Mouse (Mus musculus): ENCODE measurements around the gene Emp3.
"Not testable (repeated sequence)": the region's sequence is repeated elsewhere in the genome, so short reads cannot be mapped to it uniquely, and the experiment has no call there.

- TF ChIP-seq POLR2A (IDR thresholded peaks at IDR 0.05; ENCODE audit: low read depth, low read length); CTCF (conservative IDR thresholded peaks at IDR 0.05 in 1 of 2, IDR thresholded peaks at IDR 0.05 in 1 of 2; ENCODE audit: low read depth in 2 of 2, low read length in 2 of 2); BHLHE40 (IDR thresholded peaks at IDR 0.05; ENCODE audit: low read depth, low read length); TBP (conservative IDR thresholded peaks at IDR 0.05; ENCODE audit: low read depth, low read length); ZNF384 (IDR thresholded peaks at IDR 0.05; ENCODE audit: low read depth, low read length); EP300 (IDR thresholded peaks at IDR 0.05; ENCODE audit: low read length); ZMIZ1 (IDR thresholded peaks at IDR 0.05; ENCODE audit: low read depth, low read length); USF1 (IDR thresholded peaks at IDR 0.05; ENCODE audit: low read depth, low read length): not testable (repeated sequence)
Observed at GRCm38 (mm10) chr7:45878278-45878677, 42.9 kb downstream of the Emp3 start, which contains the start of gene Grin2d.
